Mouse (Mus musculus) liver, embryonic 12.5 days (tissue): ENCODE results near the gene Idua. TPM values are rescaled to one million over a fixed set of nuclear protein-coding genes. Genes with fewer than 3 reads are reported as not detected.

Experiments used
- polyA plus RNA-seq: library from polyadenylated mRNA; unstranded; fragments of >200 nt; fragmentation: Nextera tagmentation; extraction: Ambion mirVana; gene quantifications from 2 replicates; pipeline ENCODE4 v1.2.1, GENCODE M21; 2016

Idua gene
- polyA plus RNA-seq, 1 experiment from 2014 or later: 5.9 TPM

Other genes with a start within 250 kb of the Idua start
- gene Atp5k, start 225.9 kb upstream of the Idua start, polyA plus RNA-seq: 355 and 360 TPM in 2 replicates
- gene Mfsd7a, start 211.4 kb upstream of the Idua start, polyA plus RNA-seq: 0.15 TPM in 1 of 2 replicates, not detected in the other
- gene Pcgf3, start 199.1 kb upstream of the Idua start, polyA plus RNA-seq: 12.6 and 14.8 TPM in 2 replicates
- gene Cplx1, start 110.3 kb upstream of the Idua start, polyA plus RNA-seq: 0.07 TPM in 1 of 2 replicates, not detected in the other
- gene Gak, start 30.6 kb upstream of the Idua start, polyA plus RNA-seq: 42.1 and 42.8 TPM in 2 replicates
- 16.1 and 17.8 TPM in 2 replicates for gene Tmem175, start 30.6 kb upstream of the Idua start, polyA plus RNA-seq
- 6.2 and 7.1 TPM in 2 replicates for gene Dgkq, start 9.3 kb downstream of the Idua start, polyA plus RNA-seq
- 12.7 and 12.9 TPM in 2 replicates for gene Slc26a1, start 15.2 kb downstream of the Idua start, polyA plus RNA-seq
- gene Fgfrl1, start 32.1 kb downstream of the Idua start, polyA plus RNA-seq: 18.0 and 18.6 TPM in 2 replicates
- 4.0 and 4.2 TPM in 2 replicates for gene Rnf212, start 114.7 kb downstream of the Idua start, polyA plus RNA-seq
- gene Tmed11, start 135.0 kb downstream of the Idua start, polyA plus RNA-seq: not detected in 2 replicates
- not detected in 2 replicates for gene Vmn2r8, start 148.5 kb downstream of the Idua start, polyA plus RNA-seq
- gene Vmn2r9, start 192.3 kb downstream of the Idua start, polyA plus RNA-seq: not detected in 2 replicates